In the genomic region with DNA sequence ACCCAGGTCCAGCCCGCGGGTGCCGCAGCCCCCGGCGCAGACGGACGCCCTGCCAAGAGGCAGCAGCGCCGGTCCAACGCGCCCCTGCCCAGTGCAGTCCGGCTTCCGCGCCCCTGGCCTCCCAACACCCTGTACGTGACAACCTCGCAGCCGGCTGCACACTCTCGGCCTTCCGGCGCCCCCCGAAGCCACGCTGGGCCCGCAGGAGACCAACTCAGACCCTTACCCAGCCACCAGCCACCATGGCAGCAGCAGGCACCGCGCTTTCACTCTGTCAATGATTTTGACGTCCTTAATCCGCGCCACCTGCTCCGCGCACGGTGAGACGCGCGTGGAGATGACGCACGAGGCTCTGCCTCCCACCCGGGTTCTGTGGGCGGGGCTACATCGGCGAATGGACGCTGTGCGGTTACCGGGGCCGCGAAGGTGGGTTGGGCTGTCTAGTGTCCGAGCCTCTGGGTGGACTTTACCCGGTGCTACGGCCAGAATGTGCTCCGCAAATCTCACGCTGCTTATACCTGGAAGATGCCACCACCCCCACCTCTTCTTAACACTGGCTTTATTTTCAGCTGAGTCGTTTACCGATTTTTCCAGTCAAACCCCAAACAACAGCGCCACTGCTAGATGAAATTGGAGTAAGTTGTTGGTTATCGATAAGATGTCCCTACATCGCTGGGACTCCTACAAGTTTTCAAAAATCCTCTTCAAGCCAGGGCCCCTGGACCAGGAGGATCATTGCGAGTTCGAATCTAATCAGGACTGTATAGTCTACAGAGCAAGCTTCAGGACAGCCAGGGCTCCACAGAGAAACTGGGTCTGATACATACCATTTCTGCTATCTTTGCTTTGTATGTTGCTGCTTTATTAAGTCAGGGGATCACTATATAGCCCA, we compare ENCODE assay signal across 8 mouse cellular contexts. TPM values are rescaled to one million over a fixed set of nuclear protein-coding genes. Genes with fewer than 3 reads are reported as not detected.
DNase-seq lines count a peak whose midpoint lies in the region; ATAC-seq and TF ChIP-seq lines count a peak whose summit lies in the region.

TSS of gene Rmdn3 (minus strand) at position 354 of the 892 bp plus-strand sequence.

- peak within 1 kb of the TSS; percentile 88 for H3K4me2 ChIP-seq in kidney, embryonic 15.5 days

- H3K9me3 ChIP-seq in heart, embryonic 10.5 days: no peaks in the 10 kb centered on the region
- no peaks in the 10 kb centered on the region for H3K9me3 ChIP-seq in kidney, embryonic 15.5 days (replicated peaks)

- TF ChIP-seq POLR2A in bone marrow macrophage, adult 2 months (IDR thresholded peaks at IDR 0.05; ENCODE audit: borderline replicate concordance, low read depth, low read length): no peak
- TF ChIP-seq POLR2A in embryonic fibroblast, embryonic 13.5 days (IDR thresholded peaks at IDR 0.05; ENCODE audit: low read depth, low read length): peak; percentile 82

- no peak within 1 kb of the TSS for H3K27ac ChIP-seq in bone marrow macrophage, adult 2 months (ENCODE audit: insufficient read depth, low read depth, low read length)
- H3K27ac ChIP-seq in embryonic fibroblast, embryonic 13.5 days (ENCODE audit: insufficient read depth, low read length): no peak within 1 kb of the TSS
- H3K27ac ChIP-seq in heart, embryonic 10.5 days: peak within 1 kb of the TSS; percentile 91
- H3K27ac ChIP-seq in kidney, embryonic 15.5 days: peak within 1 kb of the TSS; percentile 75

- TF ChIP-seq CTCF in bone marrow macrophage, adult 2 months (IDR thresholded peaks at IDR 0.05; ENCODE audit: low read depth, low read length): no peak
- TF ChIP-seq CTCF in embryonic fibroblast, embryonic 13.5 days (IDR thresholded peaks at IDR 0.05; ENCODE audit: borderline replicate concordance, insufficient read depth, low read length): no peak

- peak; percentile 88 for ATAC-seq in kidney, embryonic 15.5 days (replicated peaks; ENCODE audit: low FRiP score)
- peak; percentile 97 for ATAC-seq in monocyte, adult 5-6 weeks (replicated peaks; ENCODE audit: insufficient number of reproducible peaks, low FRiP score, low TSS enrichment, poor library complexity, severe bottlenecking)

- DNase-seq in A20 (ENCODE audit: low read depth, low spot score): peak; percentile 95
- DNase-seq in heart, embryonic 10.5 days (ENCODE audit: low spot score): peak; percentile 96
- DNase-seq in liver: peak; percentile 96
- peak; percentile 93 to 96 for DNase-seq in spleen, postnatal 4 days (ENCODE audit: low spot score in 2 of 2)

- H3K4me3 ChIP-seq in bone marrow macrophage, adult 2 months (ENCODE audit: insufficient read depth, low read length): peak within 1 kb of the TSS; percentile 92
- H3K4me3 ChIP-seq in embryonic fibroblast, embryonic 13.5 days (ENCODE audit: insufficient read depth, low read length): peak within 1 kb of the TSS; percentile 91
- peak within 1 kb of the TSS; percentile 96 for H3K4me3 ChIP-seq in heart, embryonic 10.5 days
- peak within 1 kb of the TSS; percentile 94 for H3K4me3 ChIP-seq in kidney, embryonic 15.5 days (replicated peaks)

- H3K4me1 ChIP-seq in bone marrow macrophage, adult 2 months (ENCODE audit: control insufficient read depth, insufficient read depth, low read length): peaks cover 11% of the 10 kb centered on the region
- peaks cover 4% of the 10 kb centered on the region; the same call in 1 of the 2 replicates for H3K4me1 ChIP-seq in embryonic fibroblast, embryonic 13.5 days (ENCODE audit: control insufficient read depth, insufficient read depth, low read length)
- peaks cover 34% of the 10 kb centered on the region for H3K4me1 ChIP-seq in heart, embryonic 10.5 days
- H3K4me1 ChIP-seq in kidney, embryonic 15.5 days: peaks cover 18% of the 10 kb centered on the region

- 1% methylated on average over 57 of the region's 57 CpGs for WGBS in heart, embryonic 10.5 days
- 1% methylated on average over 57 of the region's 57 CpGs for WGBS in kidney, embryonic 15.5 days

- peaks cover 24% of the 10 kb centered on the region for H3K36me3 ChIP-seq in heart, embryonic 10.5 days
- H3K36me3 ChIP-seq in kidney, embryonic 15.5 days: peaks cover 25% of the 10 kb centered on the region

- H3K9ac ChIP-seq in kidney, embryonic 15.5 days: peak within 1 kb of the TSS; percentile 86

- H3K27me3 ChIP-seq in heart, embryonic 10.5 days (ENCODE audit: insufficient read depth, poor library complexity, severe bottlenecking): no peaks in the 10 kb centered on the region
- 0 out of 2 replicates have a peak, but pooled peaks cover 3% of the 10 kb centered on the region for H3K27me3 ChIP-seq in kidney, embryonic 15.5 days

RNA-seq across cellular contexts. Expression of gene Rmdn3, which starts in this region (rescaled TPM):
- 15.8 and 17.6 TPM in 2 replicates for polyA plus RNA-seq in bone marrow macrophage, adult 2 months (2012; ENCODE audit: insufficient read depth, insufficient read length, missing spikeins)
- 15.8 and 18.9 TPM in 2 replicates for polyA plus RNA-seq in embryonic fibroblast, embryonic 13.5 days (2011; ENCODE audit: insufficient read length, low read depth, missing spikeins)
- 36.4 and 43.8 TPM in 2 replicates for polyA plus RNA-seq in heart, embryonic 10.5 days (2016; fragmentation: Nextera tagmentation; extraction: Ambion mirVana)
- 43.2 and 46.8 TPM in 2 replicates for polyA plus RNA-seq in kidney, embryonic 15.5 days (2015; fragmentation: Nextera tagmentation; extraction: Ambion mirVana)
- total RNA-seq in monocyte, adult 5-6 weeks (2017): 22.5 to 29.1 TPM (median 25.2 TPM) in 3 replicates

Comparison
In these comparisons a context has a peak if more than half of its experiments do, and no peak if none do; other contexts are left out.
1. H3K27ac ChIP-seq: peak in heart, embryonic 10.5 days (single experiment) and kidney, embryonic 15.5 days (single experiment); none in bone marrow macrophage, adult 2 months (single experiment) and embryonic fibroblast, embryonic 13.5 days (single experiment).
2. Peak in every context shown above with its lines, with median percentiles within 50 percentile points of each other: DNase-seq and H3K4me3 ChIP-seq.